Mouse (Mus musculus): Measurements from ENCODE around the gene Cacna2d4.
"Not testable (repeated sequence)": the region's sequence is repeated elsewhere in the genome, so short reads cannot be mapped to it uniquely, and the experiment has no call there.

The Cacna2d4 gene

DNA sequence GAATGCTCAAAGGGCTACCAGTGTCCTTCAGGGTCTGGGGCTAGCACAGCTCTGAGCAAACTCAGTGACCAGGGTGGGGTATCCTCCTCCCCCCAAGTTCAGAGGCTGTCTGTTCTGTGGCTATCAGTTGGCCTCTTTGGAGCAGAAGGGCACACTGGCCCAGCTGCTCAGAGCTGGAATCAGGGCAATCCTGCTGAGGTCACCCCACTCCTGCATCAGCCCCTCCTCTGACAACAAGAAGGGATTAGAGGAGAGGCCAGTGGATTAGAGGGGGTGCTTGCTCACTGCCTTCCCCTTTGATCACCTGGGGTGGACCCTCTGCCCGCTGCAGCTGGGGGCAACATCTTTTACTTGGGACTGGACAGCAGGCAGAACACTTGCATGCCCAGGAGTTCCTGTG lies at the start of gene Cacna2d4:
TSS of gene Cacna2d4 (plus strand) at position 286 of the 400 bp plus-strand sequence.
- DNase-seq (ENCODE audit: low spot score): no peak

DNA sequence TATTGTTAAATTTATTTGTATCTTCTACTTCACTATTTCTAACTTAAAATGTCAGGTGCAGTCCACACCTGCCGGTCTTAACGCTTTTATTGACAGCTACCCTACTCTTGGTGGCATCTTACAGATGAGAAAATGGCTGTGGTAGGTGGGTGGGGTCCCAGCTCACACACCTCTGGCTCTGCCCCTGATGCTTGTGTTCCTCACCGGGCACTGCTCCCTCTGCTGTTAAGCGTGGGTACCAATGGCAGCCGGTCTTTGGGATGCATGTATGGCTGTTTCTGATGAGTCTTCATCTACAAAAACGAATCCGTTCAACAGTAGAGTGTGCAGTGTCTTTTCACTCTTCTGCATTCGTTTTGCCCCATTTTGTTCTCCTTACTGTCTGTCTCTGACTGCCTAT lies 49.7 kb upstream of the Cacna2d4 start:
- DNase-seq (ENCODE audit: low spot score): peak; percentile 33

DNA sequence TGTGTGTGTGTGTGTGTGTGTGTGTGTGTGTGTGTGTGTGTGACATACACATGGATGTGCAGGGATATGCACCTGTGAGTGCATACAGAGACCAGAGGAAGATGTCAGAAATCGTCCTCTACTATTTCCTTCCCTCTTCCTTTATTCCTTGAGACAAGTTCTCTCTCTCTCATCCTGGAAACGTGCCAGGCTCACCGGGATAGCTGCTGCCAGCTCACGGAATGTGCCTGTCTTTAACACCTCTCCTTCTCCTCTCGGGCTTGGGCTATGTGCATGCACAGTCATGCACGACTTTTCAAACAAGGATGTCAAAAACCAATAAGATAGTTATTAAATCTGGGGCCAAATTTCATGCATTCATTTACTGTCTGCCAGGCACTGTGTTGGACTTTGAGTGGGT lies 48.7 kb upstream of the Cacna2d4 start:
- no peak for DNase-seq (ENCODE audit: low spot score)

DNA sequence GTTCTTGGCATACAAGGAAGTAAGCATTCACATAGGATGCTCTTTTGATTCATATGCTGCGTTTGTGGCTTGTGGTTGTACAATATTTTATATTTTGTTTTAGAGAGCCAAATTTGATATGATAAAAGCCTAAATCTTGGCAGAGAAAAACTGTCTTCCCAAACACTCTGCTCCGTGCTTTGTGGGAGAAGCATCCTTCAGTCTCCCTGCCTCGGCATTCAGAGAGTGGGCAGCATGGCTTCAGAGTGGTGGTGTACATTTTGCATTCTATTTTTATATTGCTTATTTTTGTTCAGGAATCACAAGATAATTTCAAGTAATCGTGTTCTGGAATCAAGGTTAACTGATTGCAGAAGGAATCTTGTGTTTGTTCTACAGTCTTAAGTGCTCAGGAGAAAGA lies 44.8 kb upstream of the Cacna2d4 start:
- no peak for DNase-seq (ENCODE audit: low spot score)

DNA sequence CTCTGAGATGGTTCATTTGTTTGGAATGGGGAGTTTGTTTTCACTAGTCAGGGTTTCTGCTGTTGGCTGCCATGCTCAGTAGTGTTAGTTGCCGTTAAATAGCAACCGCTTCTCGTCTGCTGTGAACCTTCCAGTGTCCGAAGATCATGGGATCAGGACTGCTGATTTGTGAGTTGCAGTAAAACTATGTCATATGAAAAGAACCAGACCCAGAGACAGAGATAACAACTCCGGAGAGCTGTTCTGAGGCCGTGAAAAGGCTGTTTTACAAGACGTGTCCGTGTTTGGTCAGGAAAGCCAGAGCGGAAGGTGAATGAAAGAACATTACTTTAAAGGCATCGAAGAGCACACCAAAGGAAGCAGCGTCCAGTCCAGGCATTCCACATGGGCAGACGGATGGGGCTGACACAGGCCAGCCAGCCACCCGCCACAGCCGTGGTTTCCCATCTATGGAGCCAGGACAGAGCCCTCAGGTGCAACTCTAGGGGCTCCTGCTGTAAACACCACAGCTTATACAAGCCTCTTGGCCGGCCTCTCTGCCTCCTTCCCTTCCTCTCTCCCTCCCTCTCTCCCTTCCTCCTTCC lies 42.7 kb upstream of the Cacna2d4 start:
- DNase-seq (ENCODE audit: low spot score): peak; percentile 23

DNA sequence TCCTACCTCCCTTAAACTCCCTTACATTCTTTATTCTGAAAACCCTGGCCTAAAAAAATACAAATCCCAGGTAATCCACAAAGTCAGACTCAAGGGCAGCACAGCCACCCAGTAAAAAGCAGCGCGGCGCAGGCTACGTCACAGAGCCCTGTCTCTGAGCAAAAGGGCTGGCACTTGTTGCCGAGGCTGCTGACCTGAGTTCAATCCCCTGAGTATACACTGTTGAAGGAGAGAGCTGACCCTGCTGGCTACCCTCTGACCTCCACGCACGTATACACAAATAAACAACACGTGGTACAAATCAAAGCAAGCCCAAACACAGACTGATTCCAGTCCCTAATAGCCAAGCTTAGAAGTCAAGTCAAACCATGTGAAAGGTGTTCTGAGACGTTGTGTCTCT lies 42.2 kb upstream of the Cacna2d4 start:
- DNase-seq (ENCODE audit: low spot score): peak; percentile 21

DNA sequence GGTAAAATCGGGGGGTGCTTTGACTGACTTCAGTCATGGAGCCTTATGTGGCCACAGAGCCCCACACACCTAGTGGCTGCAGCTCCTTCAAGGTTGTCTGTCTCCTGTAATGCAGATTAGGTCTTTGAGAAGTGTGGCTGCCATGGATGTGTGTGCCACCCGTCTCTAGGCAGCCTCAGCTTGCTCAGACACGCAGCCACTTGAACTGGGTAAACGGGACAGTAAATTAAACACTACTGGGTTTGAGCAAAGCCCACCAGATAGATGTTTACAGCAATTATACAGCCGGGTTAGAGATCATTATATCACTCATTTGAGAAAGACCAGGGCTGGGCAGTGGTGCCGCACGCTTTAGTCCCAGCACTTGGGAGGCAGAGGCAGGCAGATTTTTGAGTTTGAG lies 41.7 kb upstream of the Cacna2d4 start:
- DNase-seq (ENCODE audit: low spot score): no peak

DNA sequence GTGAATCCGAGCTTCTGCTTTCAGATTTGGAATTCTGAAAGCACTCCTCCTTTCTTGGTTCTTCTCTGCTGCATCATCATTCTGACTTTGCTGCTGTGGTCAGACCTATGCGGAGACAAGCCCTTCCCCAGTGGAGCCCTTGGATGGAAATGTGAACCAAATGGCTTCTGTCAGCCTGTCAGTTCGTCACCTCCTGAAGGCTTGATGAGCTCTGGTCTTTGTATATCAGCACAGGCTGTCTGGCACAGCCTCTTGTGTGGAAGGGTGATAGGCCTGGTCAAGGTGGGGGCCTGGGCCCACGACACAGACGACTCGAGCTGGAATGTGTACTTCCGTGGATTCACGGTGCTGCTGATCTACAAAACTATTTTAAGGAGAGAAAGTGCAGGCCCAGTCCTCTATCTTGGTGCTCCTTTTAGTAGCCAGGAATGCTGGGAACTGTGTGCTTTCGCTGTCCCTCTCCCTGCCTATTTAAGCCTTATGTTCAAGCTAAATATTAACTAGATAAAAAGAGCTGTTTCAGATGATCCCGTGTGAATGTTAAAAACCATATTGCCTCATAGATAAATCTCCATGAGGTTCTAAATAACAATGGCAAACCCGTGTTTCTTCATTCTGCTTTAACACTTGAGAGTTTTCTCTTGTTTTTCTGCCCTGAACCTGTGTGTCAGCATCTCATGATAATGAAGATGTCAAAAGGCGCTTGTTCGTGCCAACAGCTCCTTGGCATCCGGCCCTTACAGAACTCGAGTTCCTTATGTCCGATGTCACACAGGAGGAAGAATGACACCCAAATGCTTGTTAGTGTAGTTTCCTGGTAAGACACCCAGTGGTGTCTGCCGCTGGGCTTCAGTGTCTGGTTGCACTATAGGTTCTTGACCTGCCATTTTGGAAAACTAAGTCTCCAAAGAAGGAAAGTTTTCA lies 39.7 kb upstream of the Cacna2d4 start, which contains the start of gene Cacna1c:
TSS of gene Cacna1c (minus strand) at position 37 of the 924 bp plus-strand sequence.
- DNase-seq (ENCODE audit: low spot score): peak; percentile 40

DNA sequence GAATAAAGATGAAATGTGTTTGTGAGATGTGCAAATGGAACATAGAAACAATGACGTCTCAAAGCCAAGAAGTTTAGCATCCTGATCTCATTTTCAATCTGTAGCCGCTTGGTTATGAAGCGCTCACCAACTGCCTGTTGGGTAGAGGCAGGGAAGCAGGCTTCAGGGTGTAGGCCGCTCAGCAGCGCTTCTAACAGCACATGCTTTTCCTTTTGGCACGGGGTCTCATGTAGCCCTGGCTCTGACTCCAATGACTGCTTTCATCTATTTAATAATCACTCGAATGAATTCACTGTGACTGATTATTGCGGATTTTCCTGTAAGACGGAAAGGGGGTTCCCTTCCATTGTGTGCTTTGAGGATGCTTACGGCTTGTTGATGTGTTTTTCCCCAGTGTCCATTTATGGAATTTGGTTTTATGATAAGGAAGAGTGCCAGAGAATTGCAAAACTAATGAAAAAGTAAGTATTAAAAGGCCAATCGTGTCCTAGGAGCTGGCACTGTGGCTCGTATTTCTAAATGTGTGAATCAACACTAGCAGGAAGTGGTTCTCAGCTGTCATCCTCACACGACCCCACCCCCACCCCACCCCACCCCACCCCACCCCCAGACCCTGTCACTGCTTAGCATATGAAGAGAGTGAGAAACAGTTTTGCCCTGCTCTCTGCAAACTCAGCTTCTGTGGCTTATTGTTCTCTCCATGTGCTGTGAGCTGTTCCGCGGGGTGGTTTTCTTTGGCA lies 37.6 kb upstream of the Cacna2d4 start:
- no peak for DNase-seq (ENCODE audit: low spot score)

DNA sequence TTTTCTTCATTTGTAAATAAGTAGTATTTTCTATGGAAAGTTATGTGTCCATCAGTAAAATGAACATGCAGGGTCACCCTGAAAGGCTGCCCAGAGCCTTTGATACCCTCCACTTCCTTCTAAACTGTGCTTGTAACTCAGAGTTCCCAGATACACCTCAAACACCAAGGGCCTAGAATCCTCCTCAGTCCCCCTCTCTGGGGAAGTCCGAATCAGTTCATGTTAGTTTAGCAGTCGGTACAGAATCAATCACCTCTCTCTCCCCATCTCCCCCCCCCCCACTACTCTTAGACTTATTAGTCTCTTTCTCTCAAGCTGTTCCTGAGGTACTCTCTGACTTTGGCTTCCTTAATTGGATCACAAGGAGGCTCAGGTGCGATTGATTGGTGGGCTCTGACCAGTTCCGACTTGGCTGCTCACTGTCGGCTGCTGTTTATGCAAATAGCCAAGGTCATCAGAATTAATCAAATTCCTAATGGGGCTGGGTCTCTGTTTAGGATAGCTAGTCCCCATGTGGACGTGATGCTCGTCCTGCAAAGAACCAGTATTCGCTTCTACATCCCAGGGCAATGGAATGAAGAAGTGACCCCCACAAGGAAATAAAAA lies 36.9 kb upstream of the Cacna2d4 start:
- no peak for DNase-seq (ENCODE audit: low spot score)

DNA sequence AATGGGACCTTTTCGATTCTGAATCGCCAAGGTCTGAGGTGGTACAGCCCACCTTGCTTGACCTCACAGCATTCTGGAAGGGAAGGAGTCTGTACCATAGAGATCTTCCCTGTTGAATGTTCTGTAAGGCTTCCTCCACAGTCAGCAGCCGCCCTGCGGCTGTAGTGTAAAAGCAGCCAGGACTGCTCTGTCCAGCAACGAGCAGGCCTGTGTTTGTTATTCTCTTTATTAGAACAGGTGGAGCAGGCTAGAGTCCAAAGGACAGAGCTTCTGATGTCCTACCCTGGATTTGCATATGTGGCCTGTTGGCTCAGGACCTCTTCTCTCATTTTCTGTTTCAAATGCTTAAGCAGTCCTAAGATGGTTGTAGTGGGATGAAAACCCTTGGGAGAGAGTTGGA lies 36.0 kb upstream of the Cacna2d4 start:
- no peak for DNase-seq (ENCODE audit: low spot score)

DNA sequence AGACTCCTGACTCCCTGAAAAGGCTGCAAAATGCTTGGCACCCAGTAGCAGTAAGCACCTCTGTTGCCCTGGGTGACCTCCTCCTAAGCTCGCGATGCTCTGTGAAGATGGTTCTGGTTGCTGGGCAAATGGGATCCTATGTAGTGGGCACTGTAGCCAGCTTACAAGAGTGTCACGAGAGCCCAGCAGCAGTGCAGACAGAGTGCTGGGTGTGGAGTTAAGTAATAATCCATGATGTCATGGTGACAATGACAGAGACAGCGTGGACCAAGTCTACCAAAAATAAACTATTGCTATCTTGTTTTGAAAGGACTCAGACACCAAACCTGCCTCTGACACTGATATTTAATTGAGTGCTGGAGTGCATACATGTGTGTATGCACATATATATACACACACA lies 34.8 kb upstream of the Cacna2d4 start:
- no peak for DNase-seq (ENCODE audit: low spot score)

DNA sequence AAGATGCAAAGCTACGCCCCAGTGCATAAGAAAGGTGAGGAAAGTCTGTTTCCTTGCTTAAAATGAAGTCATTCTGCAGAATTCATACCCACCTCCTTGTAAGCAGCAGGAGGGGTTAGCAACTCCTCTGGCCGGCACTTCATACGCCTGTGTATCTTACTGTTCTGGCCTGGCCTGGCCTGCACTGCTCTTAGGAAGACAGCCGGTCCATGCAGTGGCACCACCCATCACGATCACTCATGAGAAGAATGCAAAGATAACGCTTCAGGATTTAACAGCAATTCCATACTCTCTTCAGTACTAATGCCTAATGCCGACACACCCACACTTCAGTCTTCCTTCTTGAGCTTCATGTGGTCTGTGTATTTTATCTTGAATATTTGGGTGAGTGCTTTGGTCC lies 32.0 kb upstream of the Cacna2d4 start:
- DNase-seq (ENCODE audit: low spot score): no peak

DNA sequence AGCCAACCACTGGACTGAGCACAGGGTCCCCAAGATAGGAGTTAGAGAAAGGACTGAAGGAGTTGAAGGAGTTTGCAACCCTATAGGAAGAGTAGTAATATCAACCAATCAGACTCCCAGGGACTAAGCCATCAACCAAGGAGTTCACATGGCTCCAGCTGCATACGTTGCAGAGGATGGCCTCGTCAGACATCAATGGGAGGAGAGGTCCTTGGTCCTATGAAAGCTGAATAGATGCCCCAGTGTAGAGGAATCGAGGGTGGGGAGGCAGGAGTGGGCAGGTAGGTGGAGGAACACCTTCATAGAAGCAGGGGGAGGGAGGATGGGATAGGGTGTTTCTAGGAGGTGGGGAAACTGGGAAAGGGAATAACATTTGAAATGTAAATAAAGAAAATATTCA lies 31.4 kb upstream of the Cacna2d4 start:
- DNase-seq (ENCODE audit: low spot score): no peak

DNA sequence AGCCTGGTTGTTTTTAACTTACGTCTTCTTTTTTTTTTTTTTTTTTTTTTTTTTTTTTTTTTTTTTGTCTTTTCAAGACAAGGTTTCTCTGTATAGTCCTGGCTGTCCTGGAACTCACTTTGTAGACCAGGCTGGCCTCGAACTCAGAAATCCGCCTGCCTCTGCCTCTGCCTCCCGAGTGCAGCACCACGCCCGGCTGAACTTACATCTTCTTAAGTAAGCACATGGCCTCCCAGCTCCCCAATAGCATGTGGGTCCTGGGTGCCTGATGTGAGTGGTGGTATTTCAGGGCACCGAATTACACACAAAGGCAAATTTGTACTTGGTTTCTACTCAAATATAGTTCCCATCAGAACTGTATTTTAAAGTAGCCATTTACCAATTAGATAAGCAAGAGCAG lies 30.3 kb upstream of the Cacna2d4 start:
- DNase-seq (ENCODE audit: low spot score): not testable (repeated sequence)

DNA sequence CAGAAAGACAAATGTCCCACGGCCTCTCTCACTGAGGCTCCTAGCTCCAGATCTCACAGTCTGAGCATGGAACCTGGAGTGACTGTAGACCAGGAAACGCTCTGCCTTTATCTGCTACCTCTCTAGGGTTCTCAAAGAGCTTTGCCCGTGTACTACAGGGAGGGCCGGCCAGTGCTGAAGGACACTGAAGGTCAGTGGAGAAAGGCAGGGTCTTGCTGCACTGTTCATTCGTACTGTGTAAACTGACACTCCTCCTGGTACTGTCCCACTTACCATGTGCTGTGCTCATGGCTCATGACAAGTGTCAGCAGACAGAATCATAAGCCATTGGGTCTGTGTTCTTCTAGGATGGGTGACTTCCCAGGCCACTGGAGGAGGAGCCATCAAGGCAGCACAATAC lies 23.0 kb upstream of the Cacna2d4 start:
- DNase-seq (ENCODE audit: low spot score): no peak

DNA sequence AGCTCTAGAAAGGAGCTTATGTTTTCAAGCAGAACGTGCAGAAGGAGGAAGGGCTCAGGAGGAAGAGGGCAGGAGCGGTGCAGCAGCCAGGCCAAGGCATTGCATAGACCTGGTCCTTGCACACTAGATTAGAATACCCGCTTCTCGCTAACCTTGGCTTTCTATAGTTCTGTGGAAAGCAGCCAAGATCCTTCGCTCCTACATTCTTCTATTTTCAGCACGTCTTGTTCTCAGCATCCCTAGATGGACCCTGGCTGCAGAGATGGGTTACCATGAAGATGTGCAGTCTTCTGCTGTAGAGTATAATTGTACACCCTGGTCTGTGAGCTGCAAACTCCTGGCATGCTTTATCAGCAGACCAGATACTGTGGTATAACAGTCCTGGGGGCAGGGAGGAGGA lies 22.1 kb upstream of the Cacna2d4 start:
- no peak for DNase-seq (ENCODE audit: low spot score)

DNA sequence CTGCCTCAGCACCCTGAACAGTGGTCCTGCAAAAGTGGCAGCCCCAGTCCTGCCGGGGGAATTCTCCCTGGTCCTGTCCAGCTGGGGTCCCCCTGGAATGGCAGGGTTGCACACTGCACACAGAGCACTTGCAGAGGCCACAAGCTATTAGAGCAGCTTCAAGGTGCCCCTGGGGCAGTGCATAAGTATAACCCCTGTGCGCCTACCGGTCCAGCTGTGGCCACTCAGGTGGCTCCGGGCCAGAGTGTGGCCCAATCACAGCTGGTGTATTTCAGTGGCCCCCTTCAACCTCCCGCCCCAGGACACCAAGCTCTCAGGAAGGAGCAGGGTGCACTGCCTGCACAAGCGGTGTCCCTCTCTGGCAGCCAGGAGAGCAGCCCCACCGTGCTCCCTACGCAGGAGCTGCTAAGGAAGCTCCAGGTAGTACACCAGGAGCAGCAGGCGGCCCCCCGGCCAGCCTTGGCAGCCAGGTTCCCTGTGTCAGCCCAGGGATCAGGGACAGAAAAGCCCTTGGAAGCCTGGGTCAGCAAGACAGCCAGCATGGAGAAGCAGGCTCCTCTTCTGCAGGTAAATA lies 21.2 kb upstream of the Cacna2d4 start:
- no peak for DNase-seq (ENCODE audit: low spot score)

DNA sequence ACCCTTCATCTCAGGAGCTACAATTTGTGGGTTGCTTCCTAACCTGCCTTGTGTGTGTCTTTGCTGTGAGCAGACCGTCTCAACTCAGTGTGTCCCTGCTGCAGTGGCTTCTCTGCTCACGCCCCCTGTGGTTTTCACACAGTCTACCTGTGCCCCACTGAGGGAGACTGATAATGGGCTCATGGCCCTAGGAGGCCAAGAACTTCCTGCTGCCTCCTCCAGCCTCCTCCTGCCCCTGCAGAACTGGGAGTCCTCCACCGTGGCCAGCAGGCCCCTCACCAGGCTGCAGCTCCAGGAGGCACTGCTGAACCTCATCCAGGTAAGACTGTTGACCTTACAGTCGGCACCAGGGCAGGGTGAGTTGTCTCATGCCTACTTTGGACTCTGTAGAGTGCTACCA lies 18.7 kb upstream of the Cacna2d4 start:
- no peak for DNase-seq (ENCODE audit: low spot score)

DNA sequence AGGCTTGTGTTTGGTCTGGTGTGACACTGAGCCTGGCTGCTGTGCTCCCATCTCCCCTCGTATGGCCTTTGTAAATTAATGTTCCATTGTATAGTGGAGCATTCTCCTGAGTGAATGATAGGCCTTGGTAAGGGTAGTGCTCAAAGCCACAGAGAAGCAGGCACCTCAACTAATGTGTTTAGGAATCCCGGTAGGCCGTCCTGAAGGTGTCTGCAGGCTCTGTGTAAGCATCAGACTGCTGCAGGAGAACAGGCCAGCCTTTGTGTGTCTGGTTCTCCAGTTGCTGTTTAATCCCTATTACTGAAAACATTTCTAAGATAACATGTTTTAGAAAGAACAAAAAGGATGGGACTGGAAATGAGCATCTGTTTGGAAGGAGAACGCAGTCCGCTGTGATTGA lies 17.7 kb upstream of the Cacna2d4 start:
- DNase-seq (ENCODE audit: low spot score): no peak

DNA sequence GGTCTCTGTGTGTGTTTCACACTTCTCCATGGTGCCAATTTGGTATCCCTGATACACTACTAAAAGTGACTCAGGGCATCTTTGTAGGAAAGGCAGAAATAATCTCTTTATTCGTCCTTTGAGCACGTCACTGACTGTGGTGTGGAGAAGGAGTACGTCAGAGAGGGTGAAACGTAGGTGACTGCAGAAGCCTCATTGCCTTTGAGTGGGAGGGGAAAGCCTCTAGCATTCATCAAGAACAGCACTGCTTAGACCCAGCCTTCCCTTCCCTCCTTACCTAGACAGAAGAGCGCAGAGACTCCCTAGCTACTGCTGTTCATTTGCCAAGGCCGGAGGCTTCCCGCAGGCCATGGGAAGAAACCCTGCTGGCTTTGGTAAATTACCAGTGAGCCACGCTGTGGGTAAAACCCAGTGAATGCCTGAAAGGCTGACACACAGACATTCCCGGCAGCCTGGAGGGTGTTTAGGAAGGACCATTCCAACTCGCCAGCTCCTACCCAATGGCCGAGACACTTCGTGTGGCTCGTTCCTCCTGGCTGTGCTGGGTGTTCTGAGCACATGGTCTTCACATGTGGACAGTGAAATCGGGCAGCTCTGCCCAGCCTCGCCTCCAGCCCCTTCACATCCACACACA lies 17.0 kb upstream of the Cacna2d4 start:
- DNase-seq (ENCODE audit: low spot score): no peak

DNA sequence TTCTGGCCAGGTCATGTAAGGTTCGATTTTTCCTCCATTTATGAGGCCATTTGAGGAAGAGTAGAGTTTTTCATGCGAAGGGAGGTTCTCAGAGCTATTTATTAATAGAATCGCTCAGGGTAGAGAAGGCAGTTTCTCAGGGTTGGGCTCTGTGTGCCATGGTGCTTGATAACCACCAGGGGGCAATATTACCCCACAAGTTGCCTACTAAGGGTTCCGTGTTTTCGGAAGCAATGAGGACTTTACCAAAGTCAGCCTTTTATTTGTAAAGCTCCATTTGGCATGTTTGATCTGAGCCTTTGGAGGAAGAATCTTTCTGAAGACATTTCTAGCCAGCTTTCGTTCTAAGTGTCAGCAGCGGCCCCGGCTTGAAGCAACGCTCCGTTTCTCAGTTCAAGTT lies 16.0 kb upstream of the Cacna2d4 start:
- DNase-seq (ENCODE audit: low spot score): peak; percentile 73

All from embryo, embryonic 10 days (tissue).